Mouse (Mus musculus): ENCODE measurements around the gene Rbpjl.

- TF ChIP-seq CTCF (IDR thresholded peaks at IDR 0.05; ENCODE audit: borderline replicate concordance, insufficient read depth, low read length) (no peak), POLR2A (IDR thresholded peaks at IDR 0.05; ENCODE audit: low read depth, low read length) (no peak)
These were observed 9.8 kb upstream of the Rbpjl start for GRCm38 (mm10) chr2:164393126-164393525.
